Mouse (Mus musculus) intestine, embryonic 15.5 days (tissue): Measurements from ENCODE around the gene Tspo2. TPM values are rescaled to one million over a fixed set of nuclear protein-coding genes. Genes with fewer than 3 reads are reported as not detected.
A peak's percentile ranks its signal among the peaks of the same experiment; 100 is the strongest.

Source experiments
- ATAC-seq: fragments of 200-750 bp; cut with Nextera tagmentation; 2 replicates; pipeline ENCODE4 v1.8.0; 2017; ENCODE audit warnings: moderate TSS enrichment, moderate library complexity
- H3K27ac ChIP-seq: fragments of 300-500 bp; sonication (generic); 2 replicates; pipeline ENCODE4 v1.5.1; 2015; ENCODE audit warnings: mild to moderate bottlenecking, inconsistent platforms
- H3K27me3 ChIP-seq: fragments of 300-500 bp; sonication (generic); replicated peaks from 2 replicates; pipeline ENCODE4 v1.6.1; 2015; ENCODE audit warnings: inconsistent platforms
- H3K36me3 ChIP-seq: fragments of 300-500 bp; sonication (generic); 2 replicates; pipeline ENCODE4 v1.6.1; 2015; ENCODE audit warnings: inconsistent platforms
- H3K4me1 ChIP-seq: fragments of 300-500 bp; sonication (generic); replicated peaks from 2 replicates; pipeline ENCODE4 v1.6.1; 2015; ENCODE audit warnings: inconsistent platforms
- H3K4me2 ChIP-seq: fragments of 300-500 bp; sonication (generic); replicated peaks from 2 replicates; pipeline ENCODE4 v1.6.1; 2015; ENCODE audit warnings: mild to moderate bottlenecking, inconsistent platforms
- H3K4me3 ChIP-seq: fragments of 300-500 bp; sonication (generic); replicated peaks from 2 replicates; pipeline ENCODE4 v1.5.1; 2015; ENCODE audit warnings: inconsistent platforms
- H3K9ac ChIP-seq: fragments of 300-500 bp; sonication (generic); 2 replicates; pipeline ENCODE4 v1.6.1; 2015; ENCODE audit warnings: inconsistent platforms
- H3K9me3 ChIP-seq: fragments of 300-500 bp; sonication (generic); 2 replicates; pipeline ENCODE4 v1.6.1; 2016; ENCODE audit warnings: inconsistent platforms
- WGBS: fragments of 180-500 bp; shearing (Covaris S2); methylation state at CpG from one replicate; pipeline ENCODE4 v1.1.7; 2015; 5-methylcytosine and 5-hydroxymethylcytosine counted together
- polyA plus RNA-seq: library from polyadenylated mRNA; unstranded; fragments of >200 nt; fragmentation: Nextera tagmentation; extraction: Ambion mirVana; gene quantifications from 2 replicates; pipeline ENCODE4 v1.2.1, GENCODE M21; 2015

Tspo2 gene
- polyA plus RNA-seq, 1 experiment from 2014 or later: 3.5 TPM

DNA sequence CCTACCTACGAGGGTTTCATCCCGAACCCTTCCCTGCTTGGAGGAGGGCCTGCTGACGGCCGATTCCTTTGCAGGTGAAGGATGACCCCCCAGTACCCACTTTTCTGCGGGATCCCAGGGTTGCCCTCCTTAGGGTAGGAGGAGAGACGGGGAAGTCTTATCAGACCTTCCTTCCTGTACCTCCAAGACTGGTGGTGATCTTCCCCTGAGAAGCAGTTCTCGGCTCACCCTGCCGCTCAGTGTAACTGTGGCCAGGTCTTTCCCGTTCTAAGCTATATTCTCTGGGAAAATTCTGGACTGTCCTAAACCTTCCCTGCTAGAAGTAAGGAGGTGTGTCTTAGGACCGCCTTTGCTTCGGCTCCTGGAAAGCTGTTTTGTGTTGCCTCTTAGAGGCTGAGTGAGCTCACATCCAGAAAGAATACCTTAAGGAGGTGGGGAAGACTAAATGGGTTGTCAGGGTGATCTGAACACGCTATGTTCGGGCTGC is 41.0 kb downstream of the Tspo2 start:
- Histone ChIP-seq H3K4me3 (peak overlapping the region; percentile 79), H3K27me3 (no peaks in the 10 kb centered on the region), H3K27ac (peak overlapping the region; percentile 96), H3K9me3 (no peaks in the 10 kb centered on the region), H3K9ac (peak overlapping the region; percentile 64), H3K4me2 (peak overlapping the region; percentile 68), H3K36me3 (peaks cover 11% of the 10 kb centered on the region), H3K4me1 (peaks cover 19% of the 10 kb centered on the region)
- WGBS: 2% methylated on average over 13 of the region's 13 CpGs
- ATAC-seq: peak; percentile 29

DNA sequence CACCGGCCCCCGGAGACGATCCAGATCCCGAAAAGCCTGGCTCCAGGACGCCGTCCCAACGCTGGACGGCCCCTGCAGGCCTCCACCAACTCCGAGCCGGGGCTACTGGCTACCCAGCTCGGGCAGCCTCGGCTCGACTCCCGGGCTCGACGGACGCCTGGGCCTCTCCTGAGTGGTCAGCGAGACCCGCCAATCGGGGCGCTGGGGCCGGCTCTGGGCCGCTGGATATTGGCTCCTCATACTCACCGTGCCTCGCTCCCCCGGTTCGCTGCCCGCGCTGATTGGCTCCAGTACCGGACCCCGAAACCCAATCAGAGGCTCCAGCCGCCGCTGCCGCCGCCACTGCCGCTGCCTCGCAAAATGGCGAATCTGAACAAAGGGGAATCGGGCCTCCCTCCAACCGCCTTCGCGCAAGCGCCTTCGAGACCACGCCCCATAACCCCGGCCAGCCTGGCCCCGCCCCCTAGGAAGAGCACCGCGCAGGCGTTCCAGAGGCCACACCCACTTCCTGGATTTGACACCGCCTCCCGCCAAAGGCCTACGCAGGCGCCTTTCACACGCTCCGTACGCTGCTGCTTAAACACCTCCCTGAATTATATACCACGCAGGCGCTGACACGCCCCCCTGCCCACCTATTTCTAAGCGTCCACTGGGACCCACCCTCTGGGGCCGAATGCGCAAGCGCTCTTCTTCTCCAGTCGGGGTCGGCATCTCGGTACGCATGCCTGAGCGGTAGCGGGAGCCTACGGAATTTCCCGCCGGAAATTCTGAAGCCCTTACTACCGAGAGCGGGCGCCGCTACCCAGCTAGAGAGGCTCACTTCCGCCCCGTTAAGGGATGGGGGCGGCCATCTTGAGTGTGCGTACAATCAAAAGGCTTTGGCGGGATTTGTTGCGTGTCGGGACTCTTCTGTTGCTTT is 41.7 kb downstream of the Tspo2 start, which contains the start of the genes Nfya and Oard1:
Gene Nfya, minus strand, starts transcription at position 527 of the 919 bp plus-strand sequence.
Gene Oard1, plus strand, starts transcription at position 635 of the 919 bp plus-strand sequence.
- Histone ChIP-seq H3K27me3 (no peaks in the 10 kb centered on the region), H3K36me3 (peaks cover 6% of the 10 kb centered on the region; the same call in 1 of the 2 replicates), H3K9ac (peak within 1 kb of the TSS; percentile 96), H3K9me3 (no peaks in the 10 kb centered on the region), H3K27ac (peak within 1 kb of the TSS; percentile 100), H3K4me2 (peak within 1 kb of the TSS; percentile 77), H3K4me1 (peaks cover 19% of the 10 kb centered on the region), H3K4me3 (peak within 1 kb of the TSS; percentile 79)
- ATAC-seq: peak; percentile 98
- under 1% methylated on average over 84 of the region's 84 CpGs for WGBS

DNA sequence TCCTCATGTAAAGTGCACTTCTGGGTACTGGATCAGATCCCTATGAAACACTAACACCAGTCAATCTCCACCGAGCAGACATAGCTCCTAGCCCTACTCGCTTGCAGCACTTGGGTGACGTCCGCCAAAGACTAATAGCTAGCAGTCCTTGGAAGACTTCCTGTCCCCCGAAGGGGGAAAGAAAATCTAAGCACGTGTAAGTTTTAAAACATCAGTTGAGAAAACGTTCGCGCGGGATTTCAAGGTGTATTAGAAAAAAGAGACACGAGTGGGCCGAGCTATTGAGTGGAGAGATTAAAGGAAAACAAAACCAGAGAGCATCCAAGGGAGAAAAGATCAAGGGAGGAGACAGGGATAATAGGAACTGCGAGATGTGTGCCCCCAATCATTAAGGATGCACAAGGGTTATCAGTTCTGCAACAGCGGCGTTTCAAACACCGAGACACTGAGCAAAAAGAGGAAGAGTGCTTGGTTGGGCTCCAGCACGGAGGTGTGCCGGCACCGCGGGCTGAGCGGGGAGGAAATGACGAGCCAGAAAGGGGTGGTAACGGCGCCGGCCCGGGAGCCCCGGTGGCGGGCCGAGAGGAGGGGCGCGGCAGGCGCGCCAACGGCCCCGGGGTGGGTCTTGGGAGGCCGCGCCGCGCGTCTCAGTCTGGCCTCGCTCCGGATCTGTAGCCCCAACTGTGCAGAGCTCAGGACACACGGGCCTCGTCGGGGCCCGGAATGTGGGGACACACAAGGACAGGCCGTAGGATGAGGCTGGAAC is 42.6 kb downstream of the Tspo2 start:
- under 1% methylated on average over 47 of the region's 47 CpGs for WGBS
- peak; percentile 48 for ATAC-seq
- Histone ChIP-seq H3K27me3 (no peaks in the 10 kb centered on the region), H3K4me3 (peak overlapping the region; percentile 79), H3K36me3 (no peaks in the 10 kb centered on the region), H3K9me3 (no peaks in the 10 kb centered on the region), H3K4me1 (peaks cover 19% of the 10 kb centered on the region), H3K4me2 (peak overlapping the region; percentile 77), H3K27ac (peak overlapping the region; percentile 100), H3K9ac (peak overlapping the region; percentile 96)

- H3K9me3 ChIP-seq: no peaks in the 10 kb centered on the region
- no peaks in the 10 kb centered on the region for H3K27me3 ChIP-seq
- WGBS: 3% methylated on average over 8 of the region's 8 CpGs
- H3K27ac ChIP-seq: peak overlapping the region; percentile 100
- peak overlapping the region; percentile 79 for H3K4me3 ChIP-seq
- no peak for ATAC-seq
- peaks cover 19% of the 10 kb centered on the region for H3K4me1 ChIP-seq
- H3K9ac ChIP-seq: peak overlapping the region; percentile 96
- peak overlapping the region; percentile 77 for H3K4me2 ChIP-seq
- no peaks in the 10 kb centered on the region for H3K36me3 ChIP-seq
Observed at GRCm38 (mm10) chr17:48407910-48408525, 43.3 kb downstream of the Tspo2 start.

GRCm38 (mm10) chr17:48407154-48407553 is 44.2 kb downstream of the Tspo2 start:
- WGBS: 84% methylated on average over 4 of the region's 4 CpGs
- Histone ChIP-seq H3K9me3 (no peaks in the 10 kb centered on the region), H3K4me2 (peak overlapping the region; percentile 77), H3K36me3 (no peaks in the 10 kb centered on the region), H3K9ac (no peak overlapping the region), H3K4me3 (no peak overlapping the region), H3K27ac (no peak overlapping the region), H3K4me1 (peaks cover 19% of the 10 kb centered on the region), H3K27me3 (no peaks in the 10 kb centered on the region)
- ATAC-seq: no peak

- Histone ChIP-seq H3K4me1 (peaks cover 12% of the 10 kb centered on the region), H3K9ac (no peak overlapping the region), H3K27ac (no peak overlapping the region), H3K4me3 (no peak overlapping the region), H3K36me3 (peaks cover under 1% of the 10 kb centered on the region; the same call in 1 of the 2 replicates), H3K4me2 (no peak overlapping the region), H3K27me3 (no peaks in the 10 kb centered on the region), H3K9me3 (no peaks in the 10 kb centered on the region)
- ATAC-seq: no peak
- 77% methylated on average over 1 of the region's 1 CpGs for WGBS
Observed at GRCm38 (mm10) chr17:48404706-48405105, 46.6 kb downstream of the Tspo2 start.

DNA sequence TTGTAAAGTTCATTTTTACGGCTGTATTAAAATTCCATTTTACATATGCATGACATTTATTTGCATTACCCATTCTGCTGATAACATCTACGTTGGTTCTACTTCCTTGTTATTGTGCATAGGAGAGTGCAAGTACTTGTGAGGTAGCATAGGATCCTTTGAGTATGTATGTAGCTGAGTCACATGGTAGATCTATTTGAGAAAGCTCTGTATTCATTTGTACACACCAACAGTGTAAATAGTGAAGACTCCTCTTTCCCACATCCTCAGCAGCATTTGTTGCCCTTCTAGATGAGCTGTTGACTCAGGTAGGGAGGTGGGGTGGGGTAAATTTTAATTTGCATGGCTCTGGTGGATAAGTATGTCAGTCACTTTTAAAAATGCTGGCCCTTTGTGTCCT is 47.5 kb downstream of the Tspo2 start:
- WGBS: 64% methylated on average over 2 of the region's 2 CpGs
- Histone ChIP-seq H3K27ac (no peak overlapping the region), H3K4me1 (peaks cover 12% of the 10 kb centered on the region), H3K4me2 (no peak overlapping the region), H3K9me3 (no peaks in the 10 kb centered on the region), H3K36me3 (peaks cover 7% of the 10 kb centered on the region; the same call in 1 of the 2 replicates), H3K9ac (no peak overlapping the region), H3K27me3 (no peaks in the 10 kb centered on the region), H3K4me3 (no peak overlapping the region)
- ATAC-seq: no peak

DNA sequence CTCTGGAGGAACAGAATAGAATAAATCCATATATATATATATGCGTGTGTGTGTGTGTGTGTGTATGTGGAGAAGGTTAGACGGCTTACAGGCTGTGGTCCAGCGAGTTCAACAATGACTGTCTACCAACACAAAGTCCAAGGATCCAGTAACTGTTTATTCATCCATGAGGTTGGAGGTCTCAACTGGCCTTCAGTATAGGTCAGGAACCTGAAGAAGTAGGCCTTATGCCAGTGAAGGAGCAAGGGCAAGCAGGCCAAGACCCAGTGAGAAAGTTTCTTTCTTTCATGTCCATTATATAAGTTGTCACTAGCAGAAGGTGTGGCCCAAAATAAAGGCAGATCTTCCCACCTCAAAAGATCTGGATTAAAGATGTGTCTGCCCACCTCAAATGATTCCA is 48.6 kb downstream of the Tspo2 start:
- Histone ChIP-seq H3K27ac (no peak overlapping the region), H3K27me3 (no peaks in the 10 kb centered on the region), H3K4me3 (no peak overlapping the region), H3K36me3 (peaks cover 13% of the 10 kb centered on the region; the same call in 1 of the 2 replicates), H3K4me2 (no peak overlapping the region), H3K4me1 (peaks cover 8% of the 10 kb centered on the region), H3K9me3 (no peaks in the 10 kb centered on the region), H3K9ac (no peak overlapping the region)
- WGBS: 88% methylated on average over 3 of the region's 3 CpGs
- no peak for ATAC-seq

GRCm38 (mm10) chr17:48401710-48402109 is 49.6 kb downstream of the Tspo2 start:
- no peak overlapping the region for H3K4me3 ChIP-seq
- 78% methylated on average over 4 of the region's 4 CpGs for WGBS
- peaks cover 13% of the 10 kb centered on the region; the same call in 1 of the 2 replicates for H3K36me3 ChIP-seq
- H3K4me1 ChIP-seq: no peaks in the 10 kb centered on the region; the same call in 1 of the 2 replicates
- no peaks in the 10 kb centered on the region for H3K27me3 ChIP-seq
- H3K9ac ChIP-seq: no peak overlapping the region
- no peaks in the 10 kb centered on the region for H3K9me3 ChIP-seq
- no peak overlapping the region for H3K4me2 ChIP-seq
- no peak for ATAC-seq
- H3K27ac ChIP-seq: no peak overlapping the region
